In genomic region chr19:4811909-4812242, GRCm38 (mm10) we compare ENCODE assay signal across 8 mouse cellular contexts. TPM values are rescaled to one million over a fixed set of nuclear protein-coding genes. Genes with fewer than 3 reads are reported as not detected.
DNase-seq lines count a peak whose midpoint lies in the region; ATAC-seq and TF ChIP-seq lines count a peak whose summit lies in the region.

No protein-coding gene starts in this region.

- peak overlapping the region; percentile 66 for H3K27ac ChIP-seq in cerebellum, adult 2 months (ENCODE audit: insufficient read depth, low read length)
- H3K27ac ChIP-seq in neural tube, embryonic 11.5 days (ENCODE audit: low read depth, low read length) = peak overlapping the region; percentile 80; the same call in 1 of the 2 replicates
- H3K27ac ChIP-seq in limb, embryonic 15.5 days = peak overlapping the region; percentile 97
- H3K27ac ChIP-seq in stomach, embryonic 16.5 days (ENCODE audit: low read length) = peak overlapping the region; percentile 93

- peaks cover 3% of the 10 kb centered on the region; the same call in 1 of the 2 replicates for H3K4me1 ChIP-seq in cerebellum, adult 2 months (ENCODE audit: control insufficient read depth, insufficient read depth, low read length)
- peaks cover 15% of the 10 kb centered on the region for H3K4me1 ChIP-seq in neural tube, embryonic 11.5 days (ENCODE audit: control insufficient read depth, insufficient read depth, low read length)
- peaks cover 22% of the 10 kb centered on the region for H3K4me1 ChIP-seq in limb, embryonic 15.5 days
- H3K4me1 ChIP-seq in stomach, embryonic 16.5 days (ENCODE audit: control insufficient read depth, insufficient read depth, low read length) = peaks cover 18% of the 10 kb centered on the region

- H3K9me3 ChIP-seq in neural tube, embryonic 11.5 days (ENCODE audit: control insufficient read depth, low read length) = no peaks in the 10 kb centered on the region
- no peaks in the 10 kb centered on the region for H3K9me3 ChIP-seq in limb, embryonic 15.5 days
- no peaks in the 10 kb centered on the region for H3K9me3 ChIP-seq in stomach, embryonic 16.5 days (replicated peaks; ENCODE audit: control insufficient read depth, low read length)

- WGBS in cerebellum, adult 2 months = 1% methylated on average over 12 of the region's 12 CpGs
- WGBS in neural tube, embryonic 11.5 days = 5% methylated on average over 12 of the region's 12 CpGs
- WGBS in limb, embryonic 15.5 days = 3% methylated on average over 12 of the region's 12 CpGs
- 3% methylated on average over 12 of the region's 12 CpGs for WGBS in stomach, embryonic 16.5 days

- peak overlapping the region; percentile 77 for H3K4me3 ChIP-seq in cerebellum, adult 2 months (replicated peaks; ENCODE audit: insufficient read depth, low read depth, low read length)
- peak overlapping the region; percentile 88 for H3K4me3 ChIP-seq in neural tube, embryonic 11.5 days (ENCODE audit: low read depth, low read length)
- H3K4me3 ChIP-seq in limb, embryonic 15.5 days = peak overlapping the region; percentile 87
- H3K4me3 ChIP-seq in stomach, embryonic 16.5 days (replicated peaks; ENCODE audit: low read length) = peak overlapping the region; percentile 97

- DNase-seq in cerebellum, adult 2 months = no peak
- no peak for DNase-seq in cerebellum, postnatal 10 days
- DNase-seq in neural tube, embryonic 11.5 days (ENCODE audit: low spot score) = no peak
- DNase-seq in neural tube, embryonic 10.5 days (ENCODE audit: extremely low spot score, low spot score) = no peak
- DNase-seq in retina, embryonic 14.5 days (ENCODE audit: low spot score) = no peak
- DNase-seq in ovary, adult 18-20 months (ENCODE audit: low spot score) = no peak

- no peak for ATAC-seq in neural tube, embryonic 11.5 days (ENCODE audit: insufficient read depth, low FRiP score, low TSS enrichment)
- ATAC-seq in limb, embryonic 15.5 days (ENCODE audit: insufficient number of reproducible peaks, low FRiP score, low TSS enrichment, low read depth) = peak; percentile 60
- ATAC-seq in stomach, embryonic 16.5 days (ENCODE audit: insufficient read depth, low FRiP score) = no peak

- no peak for TF ChIP-seq CTCF in cerebellum, adult 2 months (IDR thresholded peaks at IDR 0.05; ENCODE audit: borderline replicate concordance, insufficient read depth, low read depth, low read length)

- H3K36me3 ChIP-seq in neural tube, embryonic 11.5 days (ENCODE audit: control insufficient read depth, insufficient read depth, low read length) = no peaks in the 10 kb centered on the region
- no peaks in the 10 kb centered on the region for H3K36me3 ChIP-seq in limb, embryonic 15.5 days
- H3K36me3 ChIP-seq in stomach, embryonic 16.5 days (ENCODE audit: control insufficient read depth, insufficient read depth, low read length) = no peaks in the 10 kb centered on the region

- H3K9ac ChIP-seq in neural tube, embryonic 11.5 days (ENCODE audit: low read length) = peak overlapping the region; percentile 77
- H3K9ac ChIP-seq in limb, embryonic 15.5 days = peak overlapping the region; percentile 76
- peak overlapping the region; percentile 80 for H3K9ac ChIP-seq in stomach, embryonic 16.5 days (ENCODE audit: low read length)

- no peaks in the 10 kb centered on the region for H3K27me3 ChIP-seq in cerebellum, adult 2 months (ENCODE audit: control insufficient read depth, insufficient read depth, low read length)
- H3K27me3 ChIP-seq in neural tube, embryonic 11.5 days (ENCODE audit: control insufficient read depth, insufficient read depth, low read length) = no peaks in the 10 kb centered on the region
- H3K27me3 ChIP-seq in limb, embryonic 15.5 days = no peaks in the 10 kb centered on the region
- H3K27me3 ChIP-seq in stomach, embryonic 16.5 days (ENCODE audit: control insufficient read depth, insufficient read depth, low read length) = no peaks in the 10 kb centered on the region

- no peak for TF ChIP-seq POLR2A in cerebellum, adult 2 months (IDR thresholded peaks at IDR 0.05; ENCODE audit: borderline replicate concordance, insufficient read depth, low read length)

- peak overlapping the region; percentile 49 for H3K4me2 ChIP-seq in neural tube, embryonic 11.5 days (ENCODE audit: low read depth)
- peak overlapping the region; percentile 80 for H3K4me2 ChIP-seq in limb, embryonic 15.5 days
- H3K4me2 ChIP-seq in stomach, embryonic 16.5 days (ENCODE audit: low read depth, low read length) = peak overlapping the region; percentile 52

RNA-seq across cellular contexts. Expression of gene Rbm14, which starts 0.4 kb away (rescaled TPM):
- 27.4 and 32.1 TPM in 2 replicates for polyA plus RNA-seq in cerebellum, adult 2 months (2012; rRNA removed)
- 113 and 116 TPM in 2 replicates for polyA plus RNA-seq in neural tube, embryonic 11.5 days (2014; fragmentation: Nextera tagmentation; extraction: Ambion mirVana)
- 70.3 and 70.7 TPM in 2 replicates for polyA plus RNA-seq in limb, embryonic 15.5 days (2015; fragmentation: Nextera tagmentation; extraction: Ambion mirVana)
- 74.2 and 75.0 TPM in 2 replicates for polyA plus RNA-seq in stomach, embryonic 16.5 days (2015; fragmentation: Nextera tagmentation; extraction: Ambion mirVana)

RNA-seq across cellular contexts. Expression of gene Gm21992, which starts 0.5 kb away (rescaled TPM):
- 14.4 and 17.9 TPM in 2 replicates for polyA plus RNA-seq in cerebellum, adult 2 months (2012; rRNA removed)
- polyA plus RNA-seq in neural tube, embryonic 11.5 days (2014; fragmentation: Nextera tagmentation; extraction: Ambion mirVana) = 8.5 and 24.4 TPM in 2 replicates
- 31.2 and 31.5 TPM in 2 replicates for polyA plus RNA-seq in limb, embryonic 15.5 days (2015; fragmentation: Nextera tagmentation; extraction: Ambion mirVana)
- polyA plus RNA-seq in stomach, embryonic 16.5 days (2015; fragmentation: Nextera tagmentation; extraction: Ambion mirVana) = 32.1 TPM in 2 replicates

RNA-seq across cellular contexts. Expression of gene Rbm4, which starts 18.2 kb away (rescaled TPM):
- polyA plus RNA-seq in cerebellum, adult 2 months (2012; rRNA removed) = 77.5 and 86.1 TPM in 2 replicates
- polyA plus RNA-seq in neural tube, embryonic 11.5 days (2014; fragmentation: Nextera tagmentation; extraction: Ambion mirVana) = 131 and 134 TPM in 2 replicates
- polyA plus RNA-seq in limb, embryonic 15.5 days (2015; fragmentation: Nextera tagmentation; extraction: Ambion mirVana) = 60.3 and 63.0 TPM in 2 replicates
- 47.4 and 47.5 TPM in 2 replicates for polyA plus RNA-seq in stomach, embryonic 16.5 days (2015; fragmentation: Nextera tagmentation; extraction: Ambion mirVana)

RNA-seq across cellular contexts. Expression of gene Ccs, which starts 27.3 kb away (rescaled TPM):
- 49.5 and 52.7 TPM in 2 replicates for polyA plus RNA-seq in cerebellum, adult 2 months (2012; rRNA removed)
- 41.4 and 41.5 TPM in 2 replicates for polyA plus RNA-seq in neural tube, embryonic 11.5 days (2014; fragmentation: Nextera tagmentation; extraction: Ambion mirVana)
- 63.7 and 63.9 TPM in 2 replicates for polyA plus RNA-seq in limb, embryonic 15.5 days (2015; fragmentation: Nextera tagmentation; extraction: Ambion mirVana)
- polyA plus RNA-seq in stomach, embryonic 16.5 days (2015; fragmentation: Nextera tagmentation; extraction: Ambion mirVana) = 56.6 and 60.3 TPM in 2 replicates

RNA-seq across cellular contexts. Expression of gene Ccdc87, which starts 27.3 kb away (rescaled TPM):
- polyA plus RNA-seq in cerebellum, adult 2 months (2012; rRNA removed) = 0.62 and 0.64 TPM in 2 replicates
- polyA plus RNA-seq in neural tube, embryonic 11.5 days (2014; fragmentation: Nextera tagmentation; extraction: Ambion mirVana) = 0.13 TPM in 1 of 2 replicates, not detected in the other
- 0.16 TPM in 1 of 2 replicates, not detected in the other for polyA plus RNA-seq in limb, embryonic 15.5 days (2015; fragmentation: Nextera tagmentation; extraction: Ambion mirVana)
- polyA plus RNA-seq in stomach, embryonic 16.5 days (2015; fragmentation: Nextera tagmentation; extraction: Ambion mirVana) = 0.09 TPM in 1 of 2 replicates, not detected in the other
